8 mouse cellular contexts compared by ENCODE assay signal in genomic region chr5:115163563-115163962, GRCm38 (mm10). TPM values are rescaled to one million over a fixed set of nuclear protein-coding genes. Genes with fewer than 3 reads are reported as not detected.
DNase-seq lines count a peak whose midpoint lies in the region; ATAC-seq and TF ChIP-seq lines count a peak whose summit lies in the region.
"Had no signal": no experiment of that assay in that cellular context is flagged by ENCODE, and none has a peak within 500 bp of the region (broad histone marks: within the 10 kb centered on the region; RNA-seq: fewer than 3 reads in every experiment).

No protein-coding gene starts in this region.

- no peak overlapping the region; the same call in 1 of the 2 replicates for H3K9ac ChIP-seq in stomach, postnatal 0 days (ENCODE audit: low read length)
- H3K9ac ChIP-seq: midbrain, embryonic 12.5 days had no signal

- H3K36me3 ChIP-seq in stomach, postnatal 0 days (ENCODE audit: control insufficient read depth, insufficient read depth, low read length), result no peaks in the 10 kb centered on the region
- H3K36me3 ChIP-seq: midbrain, embryonic 12.5 days had no signal

- DNase-seq in 416B (ENCODE audit: low read depth), result peak; percentile 62
- DNase-seq in B cell, adult 2 months, result peak; percentile 68 to 69
- peak; percentile 71 for DNase-seq in cerebellum, adult 9-11 months
- peak; percentile 65 for DNase-seq in layer of hippocampus, adult 9-11 months
- peak; percentile 85 for DNase-seq in lung, postnatal 36 days
- DNase-seq in stomach, postnatal 0 days (ENCODE audit: low spot score), result peak; percentile 71

- WGBS in stomach, postnatal 0 days, result 39% methylated on average over 8 of the region's 8 CpGs

- no peak overlapping the region for H3K27ac ChIP-seq in stomach, postnatal 0 days (replicated peaks)
- H3K27ac ChIP-seq: midbrain, embryonic 12.5 days had no signal

- no peak for TF ChIP-seq EP300 in stomach, postnatal 0 days (optimal IDR thresholded peaks at IDR 0.05)

- H3K4me2 ChIP-seq in stomach, postnatal 0 days (replicated peaks; ENCODE audit: low read depth), result no peak overlapping the region; the same call in 1 of the 2 replicates
- H3K4me2 ChIP-seq: midbrain, embryonic 12.5 days had no signal

- H3K27me3 ChIP-seq in stomach, postnatal 0 days (ENCODE audit: control insufficient read depth, insufficient read depth, low read length), result no peaks in the 10 kb centered on the region
- H3K27me3 ChIP-seq: midbrain, embryonic 12.5 days had no signal

- 0 out of 2 replicates have a peak, but pooled peaks have one; percentile 30 for ATAC-seq in granulocyte monocyte progenitor cell, adult 5-6 weeks (replicated peaks; ENCODE audit: poor library complexity, severe bottlenecking)
- no peak for ATAC-seq in stomach, postnatal 0 days (ENCODE audit: low FRiP score, low TSS enrichment)

- H3K4me3 ChIP-seq in stomach, postnatal 0 days (ENCODE audit: low read depth, low read length), result no peak overlapping the region
- H3K4me3 ChIP-seq: midbrain, embryonic 12.5 days had no signal

- H3K4me1 ChIP-seq in stomach, postnatal 0 days (replicated peaks; ENCODE audit: control insufficient read depth, insufficient read depth), result peaks cover 3% of the 10 kb centered on the region

- peak; percentile 73 for TF ChIP-seq CTCF in stomach, postnatal 0 days (IDR thresholded peaks at IDR 0.05; ENCODE audit: low read depth)

- H3K9me3 ChIP-seq in stomach, postnatal 0 days (ENCODE audit: control insufficient read depth, low read length), result no peaks in the 10 kb centered on the region
- H3K9me3 ChIP-seq: midbrain, embryonic 12.5 days had no signal

RNA-seq across cellular contexts. Expression of gene Mlec, which starts 5.6 kb away (rescaled TPM):
- 247 and 279 TPM in 2 replicates for total RNA-seq in granulocyte monocyte progenitor cell, adult 5-6 weeks (2014; fragmentation: Nextera tagmentation)
- total RNA-seq in granulocyte monocyte progenitor cell, adult 5-6 weeks (2017), result 290 and 318 TPM in 2 replicates
- 30.4 and 34.0 TPM in 2 replicates for polyA plus RNA-seq in stomach, postnatal 0 days (2015; fragmentation: Nextera tagmentation; extraction: Ambion mirVana)

RNA-seq across cellular contexts. Expression of gene Unc119b, which starts 28.8 kb away (rescaled TPM):
- total RNA-seq in granulocyte monocyte progenitor cell, adult 5-6 weeks (2014; fragmentation: Nextera tagmentation), result 12.5 and 16.4 TPM in 2 replicates
- total RNA-seq in granulocyte monocyte progenitor cell, adult 5-6 weeks (2017), result 8.1 and 10.3 TPM in 2 replicates
- polyA plus RNA-seq in stomach, postnatal 0 days (2015; fragmentation: Nextera tagmentation; extraction: Ambion mirVana), result 12.7 and 12.9 TPM in 2 replicates

RNA-seq across cellular contexts. Expression of gene Cabp1, which starts 30.6 kb away (rescaled TPM):
- not detected in 2 replicates for total RNA-seq in granulocyte monocyte progenitor cell, adult 5-6 weeks (2014; fragmentation: Nextera tagmentation)
- not detected in 2 replicates for total RNA-seq in granulocyte monocyte progenitor cell, adult 5-6 weeks (2017)
- 0.44 and 0.67 TPM in 2 replicates for polyA plus RNA-seq in stomach, postnatal 0 days (2015; fragmentation: Nextera tagmentation; extraction: Ambion mirVana)

RNA-seq across cellular contexts. Expression of gene Acads, which starts 44.4 kb away (rescaled TPM):
- 32.0 and 59.2 TPM in 2 replicates for total RNA-seq in granulocyte monocyte progenitor cell, adult 5-6 weeks (2014; fragmentation: Nextera tagmentation)
- total RNA-seq in granulocyte monocyte progenitor cell, adult 5-6 weeks (2017), result 24.3 and 27.6 TPM in 2 replicates
- polyA plus RNA-seq in stomach, postnatal 0 days (2015; fragmentation: Nextera tagmentation; extraction: Ambion mirVana), result 70.6 and 73.8 TPM in 2 replicates
